Mouse (Mus musculus) neural tube, embryonic 11.5 days (tissue): Measurements from ENCODE around the gene Chmp4b. TPM values are rescaled to one million over a fixed set of nuclear protein-coding genes. Genes with fewer than 3 reads are reported as not detected.
A peak's percentile ranks its signal among the peaks of the same experiment; 100 is the strongest.

Experiments
- ATAC-seq: fragments of 200-750 bp; cut with Nextera tagmentation; 2 replicates; pipeline ENCODE4 v1.8.0; 2017; ENCODE audit warnings: moderate number of reproducible peaks, mild to moderate bottlenecking, moderate TSS enrichment, moderate library complexity; ENCODE audit not compliant: insufficient read depth, low FRiP score, low TSS enrichment
- DNase-seq: peaks from one replicate; pipeline ENCODE4 v3.0.0-alpha.2; 2015; ENCODE audit warnings: low spot score
- H3K27ac ChIP-seq: fragments of 300-500 bp; sonication (generic); 2 replicates; pipeline ENCODE4 v1.5.1; 2014; ENCODE audit warnings: low read depth, mild to moderate bottlenecking, low read length
- H3K27me3 ChIP-seq: fragments of 300-500 bp; sonication (generic); 2 replicates; pipeline ENCODE4 v1.6.1; 2014; ENCODE audit warnings: mild to moderate bottlenecking, low read length, mixed read lengths; ENCODE audit not compliant: control insufficient read depth, insufficient read depth
- H3K36me3 ChIP-seq: fragments of 300-500 bp; sonication (generic); 2 replicates; pipeline ENCODE4 v1.6.1; 2014; ENCODE audit warnings: mild to moderate bottlenecking, low read length, moderate library complexity, mixed read lengths; ENCODE audit not compliant: control insufficient read depth, insufficient read depth
- H3K4me1 ChIP-seq: fragments of 300-500 bp; sonication (generic); 2 replicates; pipeline ENCODE4 v1.6.1; 2014; ENCODE audit warnings: low read length, mixed read lengths; ENCODE audit not compliant: control insufficient read depth, insufficient read depth
- H3K4me2 ChIP-seq: fragments of 300-500 bp; sonication (generic); 2 replicates; pipeline ENCODE4 v1.6.1; 2014; ENCODE audit warnings: low read depth, mild to moderate bottlenecking, moderate library complexity
- H3K4me3 ChIP-seq: fragments of 300-500 bp; sonication (generic); 2 replicates; pipeline ENCODE4 v1.5.1; 2014; ENCODE audit warnings: low read depth, low read length
- H3K9ac ChIP-seq: fragments of 300-500 bp; sonication (generic); 2 replicates; pipeline ENCODE4 v1.6.1; 2014; ENCODE audit warnings: mild to moderate bottlenecking, low read length
- H3K9me3 ChIP-seq: fragments of 300-500 bp; sonication (generic); 2 replicates; pipeline ENCODE4 v1.6.1; 2016; ENCODE audit warnings: low read length; ENCODE audit not compliant: control insufficient read depth
- WGBS: fragments of 180-500 bp; shearing (Covaris S2); extraction: QIAGEN DNeasy Blood & Tissue Kit; methylation state at CpG from one replicate; pipeline ENCODE4 v1.1.7; 2014; 5-methylcytosine and 5-hydroxymethylcytosine counted together
- polyA plus RNA-seq: library from polyadenylated mRNA; unstranded; fragments of >200 nt; fragmentation: Nextera tagmentation; extraction: Ambion mirVana; gene quantifications from 2 replicates; pipeline ENCODE4 v1.2.1, GENCODE M21; 2014

The Chmp4b gene
- polyA plus RNA-seq, 1 experiment from 2014 or later, result 10.5 TPM

DNA sequence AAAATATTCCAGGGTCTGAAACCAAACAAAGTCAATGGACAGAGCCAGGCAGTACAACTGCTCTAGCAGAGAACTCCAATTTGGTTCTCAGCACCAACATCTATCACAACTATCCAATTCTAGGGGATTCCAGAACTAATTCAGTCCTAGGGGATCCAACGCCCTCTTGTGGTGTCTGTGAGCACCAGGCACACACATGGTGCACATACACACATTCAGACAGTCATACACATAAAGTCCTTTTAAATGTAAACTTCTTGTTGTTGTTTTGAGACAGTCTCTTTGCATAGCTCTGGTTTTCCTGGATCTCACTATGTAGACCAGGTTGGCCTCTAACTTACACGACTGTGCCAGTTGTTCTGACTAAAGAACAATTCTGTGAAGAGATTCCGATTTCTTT, 1.1 kb upstream of the Chmp4b start:
- H3K4me1 ChIP-seq, result no peaks in the 10 kb centered on the region
- no peak overlapping the region for H3K27ac ChIP-seq
- H3K36me3 ChIP-seq, result no peaks in the 10 kb centered on the region
- DNase-seq, result no peak
- no peaks in the 10 kb centered on the region for H3K27me3 ChIP-seq
- no peak overlapping the region for H3K9ac ChIP-seq
- H3K4me2 ChIP-seq, result no peak overlapping the region
- H3K4me3 ChIP-seq, result no peak overlapping the region
- no peak for ATAC-seq
- 77% methylated on average over 3 of the region's 3 CpGs for WGBS
- H3K9me3 ChIP-seq, result no peaks in the 10 kb centered on the region

DNA sequence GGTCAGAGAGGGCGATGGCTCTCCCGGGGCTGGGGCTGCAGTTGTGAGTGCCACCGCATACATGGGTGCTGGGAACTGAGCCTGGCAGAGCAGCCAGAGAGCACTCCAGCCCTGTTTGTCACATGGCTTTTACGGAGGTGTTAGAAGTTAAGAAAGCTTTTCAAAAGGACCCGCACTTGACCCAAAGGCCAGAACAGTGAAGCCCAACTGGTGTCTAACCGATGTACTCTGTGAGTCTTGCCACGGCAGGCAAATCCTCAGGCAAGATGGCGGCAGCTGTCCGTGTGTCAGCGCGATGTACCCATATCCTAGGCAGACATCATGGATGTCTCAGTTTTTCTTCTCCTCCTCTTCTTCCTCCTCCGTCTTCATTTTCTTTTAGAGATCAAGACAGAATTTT, 3.5 kb downstream of the Chmp4b start:
- ATAC-seq, result no peak
- no peaks in the 10 kb centered on the region for H3K9me3 ChIP-seq
- no peak overlapping the region for H3K27ac ChIP-seq
- 96% methylated on average over 12 of the region's 12 CpGs for WGBS
- peaks cover 16% of the 10 kb centered on the region for H3K4me1 ChIP-seq
- no peak overlapping the region for H3K4me2 ChIP-seq
- H3K4me3 ChIP-seq, result no peak overlapping the region
- DNase-seq, result no peak
- no peak overlapping the region for H3K9ac ChIP-seq
- H3K27me3 ChIP-seq, result no peaks in the 10 kb centered on the region
- 0 out of 2 replicates have a peak, but pooled peaks cover 2% of the 10 kb centered on the region for H3K36me3 ChIP-seq

DNA sequence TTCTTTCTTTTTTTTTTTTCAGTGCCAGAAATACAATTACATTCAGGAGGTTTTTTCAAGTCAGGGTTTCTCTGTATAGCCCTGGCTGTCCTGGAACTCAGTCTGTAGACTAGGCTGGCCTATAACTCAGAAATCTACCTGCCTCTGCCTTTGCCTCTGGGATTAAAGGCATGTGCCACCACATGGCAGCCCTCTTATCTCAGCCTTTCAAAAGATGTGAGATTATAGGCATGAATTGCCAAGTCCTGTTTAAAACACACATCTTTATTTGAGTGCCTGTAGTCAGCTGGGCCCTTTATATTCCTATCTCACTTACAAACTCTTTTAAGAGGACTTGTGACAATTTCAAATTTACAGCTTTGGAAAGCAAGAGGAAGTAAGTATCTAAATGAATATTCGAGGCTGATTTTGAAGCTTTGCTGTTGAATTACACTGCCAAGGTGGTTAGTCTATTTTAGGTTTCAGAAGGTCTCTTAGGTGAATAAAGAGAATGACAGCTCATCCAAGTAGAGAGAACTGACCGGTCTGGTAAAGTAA, 4.4 kb downstream of the Chmp4b start:
- Histone ChIP-seq H3K4me2 (no peak overlapping the region; the same call in 1 of the 2 replicates), H3K4me3 (no peak overlapping the region), H3K36me3 (0 out of 2 replicates have a peak, but pooled peaks cover 2% of the 10 kb centered on the region), H3K9ac (no peak overlapping the region), H3K9me3 (no peaks in the 10 kb centered on the region), H3K4me1 (peaks cover 16% of the 10 kb centered on the region), H3K27me3 (no peaks in the 10 kb centered on the region), H3K27ac (no peak overlapping the region)
- DNase-seq (no peak), ATAC-seq (no peak)
- 87% methylated on average over 2 of the region's 2 CpGs for WGBS

DNA sequence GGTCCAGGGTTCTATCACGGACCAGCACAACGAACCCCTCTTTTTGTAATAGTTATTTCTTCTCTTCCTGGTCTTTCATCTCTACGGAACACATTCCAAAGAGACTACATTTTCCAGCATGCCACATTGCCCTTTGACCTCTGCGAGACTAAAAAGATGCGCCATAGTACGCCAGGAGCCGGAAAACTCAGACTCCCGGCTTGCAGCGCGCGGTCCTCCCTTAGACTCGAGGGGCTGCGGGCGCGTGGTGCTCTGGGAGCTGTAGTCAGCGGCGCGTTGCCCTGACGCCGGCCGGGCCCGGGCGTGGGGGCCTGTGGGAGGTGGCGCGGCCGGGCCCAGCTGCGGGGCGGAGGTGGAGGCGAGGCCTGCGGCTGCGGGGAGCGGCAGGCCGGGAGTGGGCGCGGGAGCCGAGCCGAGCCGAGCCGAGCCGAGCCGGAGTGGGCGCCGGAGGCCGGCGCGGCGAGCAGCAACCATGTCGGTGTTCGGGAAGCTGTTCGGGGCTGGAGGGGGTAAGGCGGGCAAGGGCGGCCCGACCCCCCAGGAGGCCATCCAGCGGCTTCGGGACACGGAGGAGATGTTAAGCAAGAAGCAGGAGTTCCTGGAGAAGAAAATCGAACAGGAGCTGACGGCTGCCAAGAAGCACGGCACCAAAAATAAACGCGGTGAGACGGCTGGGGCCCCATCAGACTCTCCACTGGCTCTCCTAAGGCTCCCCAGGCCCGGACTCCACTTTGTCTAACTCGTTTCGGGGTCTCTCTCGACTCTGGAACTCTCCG, 5.4 kb downstream of the Chmp4b start:
- Histone ChIP-seq H3K27me3 (no peaks in the 10 kb centered on the region), H3K27ac (peak overlapping the region; percentile 53), H3K9ac (peak overlapping the region; percentile 91), H3K4me3 (peak overlapping the region; percentile 94), H3K4me1 (peaks cover 16% of the 10 kb centered on the region), H3K9me3 (no peaks in the 10 kb centered on the region), H3K4me2 (peak overlapping the region; percentile 96), H3K36me3 (0 out of 2 replicates have a peak, but pooled peaks cover 2% of the 10 kb centered on the region)
- DNase-seq (peak; percentile 98), ATAC-seq (peak; percentile 99)
- under 1% methylated on average over 67 of the region's 67 CpGs for WGBS

DNA sequence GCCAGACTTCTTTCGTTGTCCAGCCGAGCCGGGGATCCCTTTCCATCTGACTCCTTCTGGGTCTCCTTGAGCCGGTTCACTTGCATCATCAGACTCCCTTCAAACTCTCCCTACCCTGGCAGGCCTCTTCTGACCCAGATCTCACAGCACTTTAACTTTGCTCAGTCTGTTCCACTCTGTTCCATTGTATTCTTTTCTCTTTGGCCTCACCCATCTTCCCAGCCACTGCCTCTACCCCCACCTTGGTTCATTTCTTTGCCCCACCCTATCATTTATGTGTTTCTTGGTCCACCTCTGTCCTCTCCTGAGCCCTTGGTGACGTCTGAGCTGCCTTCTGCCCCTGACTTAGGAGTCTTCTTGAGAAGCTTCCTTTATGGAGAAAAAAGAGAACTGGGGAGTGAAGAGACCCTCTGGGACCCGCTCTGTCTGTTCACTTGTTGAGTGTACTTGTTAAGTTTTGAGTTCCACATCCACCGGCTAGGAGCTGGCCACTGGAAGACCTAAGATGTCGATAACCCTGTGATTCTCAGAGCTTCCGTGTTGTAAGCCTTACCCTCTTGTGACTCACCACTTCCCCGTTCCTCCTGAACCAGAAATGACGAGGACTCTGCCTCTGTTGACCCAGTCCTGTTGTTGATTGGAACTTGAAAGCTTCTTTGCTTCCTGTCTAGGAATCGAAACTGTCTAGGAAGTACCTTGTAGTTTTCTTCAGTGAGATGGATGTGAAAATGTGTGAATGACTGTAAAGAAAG, 6.2 kb downstream of the Chmp4b start:
- Histone ChIP-seq H3K36me3 (0 out of 2 replicates have a peak, but pooled peaks cover 2% of the 10 kb centered on the region), H3K4me2 (peak overlapping the region; percentile 96), H3K9ac (peak overlapping the region; percentile 91), H3K9me3 (no peaks in the 10 kb centered on the region), H3K27ac (peak overlapping the region; percentile 53), H3K4me3 (peak overlapping the region; percentile 94), H3K4me1 (peaks cover 16% of the 10 kb centered on the region), H3K27me3 (no peaks in the 10 kb centered on the region)
- no peak for DNase-seq
- WGBS, result 18% methylated on average over 12 of the region's 12 CpGs
- peak; percentile 1; the same call in 1 of the 2 replicates for ATAC-seq

DNA sequence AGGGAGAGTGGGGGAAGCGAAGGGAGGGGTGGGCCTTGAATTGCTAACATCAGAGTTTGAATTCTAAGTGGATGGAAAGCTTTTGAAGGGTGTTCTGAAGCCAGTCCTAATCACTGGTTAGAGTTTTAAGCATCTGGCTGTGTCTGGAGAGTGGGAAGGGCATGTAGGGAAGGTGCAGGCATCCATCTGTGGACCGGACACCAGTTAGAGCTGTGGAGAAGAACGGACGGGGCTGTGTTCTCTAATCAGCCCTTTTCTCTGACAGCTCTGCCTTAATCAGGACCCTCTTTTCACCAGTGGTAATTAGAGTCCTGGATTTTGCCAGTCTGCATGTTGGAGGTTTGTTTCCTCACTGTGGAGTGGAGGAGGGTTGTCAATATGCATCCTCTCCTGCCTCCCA, 7.6 kb downstream of the Chmp4b start:
- WGBS, result 96% methylated on average over 4 of the region's 4 CpGs
- DNase-seq (no peak), ATAC-seq (no peak)
- Histone ChIP-seq H3K36me3 (0 out of 2 replicates have a peak, but pooled peaks cover 2% of the 10 kb centered on the region), H3K4me3 (no peak overlapping the region), H3K27me3 (no peaks in the 10 kb centered on the region), H3K4me2 (peak overlapping the region; percentile 96), H3K9ac (peak overlapping the region; percentile 18; the same call in 1 of the 2 replicates), H3K9me3 (no peaks in the 10 kb centered on the region), H3K27ac (no peak overlapping the region), H3K4me1 (peaks cover 16% of the 10 kb centered on the region)

DNA sequence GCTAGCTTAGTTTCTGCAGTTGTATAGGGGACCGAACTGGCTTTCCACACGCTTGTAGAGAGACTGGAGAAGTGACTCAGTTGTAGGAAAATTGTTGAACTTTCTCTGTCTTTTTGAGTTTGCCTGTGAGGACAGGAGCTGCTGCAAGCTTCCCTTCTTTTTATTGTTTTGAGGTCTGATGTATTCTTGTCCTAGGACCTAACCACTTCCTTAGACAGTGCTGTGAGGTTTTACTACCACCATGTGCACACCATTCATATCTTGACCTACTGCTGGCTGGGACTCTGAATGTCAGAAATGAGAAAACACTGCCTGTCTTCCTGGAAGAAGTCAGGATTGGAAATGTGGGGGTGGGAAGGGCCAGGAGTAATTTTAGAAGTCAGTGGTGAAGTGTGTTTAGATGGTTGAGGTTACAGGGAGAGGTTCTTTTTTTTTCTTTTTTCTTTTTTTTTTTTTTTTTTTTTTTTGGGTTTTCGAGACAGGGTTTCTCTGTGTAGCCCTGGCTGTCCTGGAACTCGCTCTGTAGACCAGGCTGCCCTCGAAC, 8.1 kb downstream of the Chmp4b start:
- DNase-seq (no peak), ATAC-seq (no peak)
- WGBS, result 93% methylated on average over 5 of the region's 5 CpGs
- H3K9me3 ChIP-seq, result no peaks in the 10 kb centered on the region
- no peak overlapping the region; the same call in 1 of the 2 replicates for H3K9ac ChIP-seq
- no peaks in the 10 kb centered on the region for H3K27me3 ChIP-seq
- H3K27ac ChIP-seq, result no peak overlapping the region
- H3K4me1 ChIP-seq, result peaks cover 16% of the 10 kb centered on the region
- H3K36me3 ChIP-seq, result 0 out of 2 replicates have a peak, but pooled peaks cover 2% of the 10 kb centered on the region
- H3K4me2 ChIP-seq, result no peak overlapping the region
- no peak overlapping the region for H3K4me3 ChIP-seq

DNA sequence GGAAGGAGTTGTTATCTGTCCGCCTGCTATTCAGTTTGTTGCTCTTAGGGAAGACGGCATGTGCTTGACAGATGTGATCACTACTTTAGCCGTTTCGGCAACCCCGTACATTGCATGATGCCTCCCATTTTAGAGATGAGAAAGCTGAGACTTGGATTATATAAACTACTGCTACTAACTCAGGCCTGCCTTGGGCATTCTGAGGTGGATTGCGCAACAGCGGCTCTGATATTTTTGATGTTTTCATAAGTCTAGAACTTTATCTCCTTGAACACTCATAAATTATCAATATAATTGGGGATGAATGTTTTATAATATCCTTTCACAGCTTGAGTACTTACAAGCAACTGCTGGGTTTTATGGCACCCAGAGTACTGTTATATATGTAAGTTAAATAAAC, 17.2 kb downstream of the Chmp4b start:
- no peaks in the 10 kb centered on the region; the same call in 1 of the 2 replicates for H3K36me3 ChIP-seq
- no peak overlapping the region for H3K4me3 ChIP-seq
- H3K4me2 ChIP-seq, result no peak overlapping the region
- H3K27me3 ChIP-seq, result no peaks in the 10 kb centered on the region
- H3K9me3 ChIP-seq, result no peaks in the 10 kb centered on the region
- H3K9ac ChIP-seq, result no peak overlapping the region
- ATAC-seq, result no peak
- H3K27ac ChIP-seq, result no peak overlapping the region
- 69% methylated on average over 7 of the region's 7 CpGs for whole genome bisulfite sequencing
- no peaks in the 10 kb centered on the region for H3K4me1 ChIP-seq
- DNase-seq, result no peak
